Mouse (Mus musculus) olfactory bulb, adult 2 months (tissue): ENCODE results near the gene Trim38.
A peak's percentile ranks its signal among the peaks of the same experiment; 100 is the strongest.

Source experiments
- CTCF ChIP-seq: fragments of 200-500 bp; IDR thresholded peaks from 2 replicates; pipeline ENCODE4 v1.5.1; 2012; ENCODE audit warnings: low read depth, mild to moderate bottlenecking, low read length, moderate library complexity; ENCODE audit not compliant: insufficient read depth
- POLR2A ChIP-seq: fragments of 200-500 bp; IDR thresholded peaks from 2 replicates; pipeline ENCODE4 v1.6.1; 2012; ENCODE audit warnings: mild to moderate bottlenecking, low read depth, low read length, moderate library complexity; ENCODE audit not compliant: insufficient read depth

DNA sequence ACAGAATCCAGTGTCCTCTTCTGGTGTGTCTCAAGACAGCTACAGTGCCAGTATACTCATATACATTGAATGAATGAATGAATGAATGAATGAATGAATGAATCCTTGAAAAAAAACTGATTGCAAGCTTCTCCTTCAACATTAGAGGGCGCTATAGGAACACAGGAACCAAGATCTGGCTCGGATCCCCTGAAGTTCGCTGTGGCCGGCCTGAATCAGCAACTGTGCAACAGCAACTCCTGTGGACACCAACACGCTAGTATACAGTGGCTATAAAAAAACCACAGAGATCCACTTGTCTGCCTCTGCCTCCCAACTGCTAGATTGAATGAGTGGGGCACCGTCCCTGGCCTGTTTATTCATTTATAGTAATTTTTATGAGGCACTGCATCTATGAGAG is 63.3 kb downstream of the Trim38 start:
- TF ChIP-seq CTCF (peak; percentile 36; the same call in 1 of the 2 replicates), POLR2A (no peak)
